Mouse (Mus musculus) kidney, postnatal 0 days (tissue): ENCODE results near the gene Nkpd1. TPM values are rescaled to one million over a fixed set of nuclear protein-coding genes. Genes with fewer than 3 reads are reported as not detected.
A peak's percentile ranks its signal among the peaks of the same experiment; 100 is the strongest.

Source experiments
- ATAC-seq: fragments of 200-750 bp; cut with Nextera tagmentation; replicated peaks from 2 replicates; pipeline ENCODE4 v1.8.0; 2017; ENCODE audit warnings: low read depth, moderate number of reproducible peaks, moderate TSS enrichment, moderate library complexity; ENCODE audit not compliant: low FRiP score
- DNase-seq: peaks from one replicate; pipeline ENCODE4 v3.0.0-alpha.2; 2016; ENCODE audit warnings: low spot score
- H3K27ac ChIP-seq: fragments of 300-500 bp; sonication (generic); 2 replicates; pipeline ENCODE4 v1.5.1; 2014; ENCODE audit warnings: mild to moderate bottlenecking
- H3K27me3 ChIP-seq: fragments of 300-500 bp; sonication (generic); 2 replicates; pipeline ENCODE4 v1.6.1; 2014; ENCODE audit warnings: low read length, mixed read lengths; ENCODE audit not compliant: insufficient read depth
- H3K36me3 ChIP-seq: fragments of 300-500 bp; sonication (generic); 2 replicates; pipeline ENCODE4 v1.6.1; 2014; ENCODE audit warnings: low read length, mixed read lengths; ENCODE audit not compliant: insufficient read depth
- H3K4me1 ChIP-seq: fragments of 300-500 bp; sonication (generic); replicated peaks from 2 replicates; pipeline ENCODE4 v1.6.1; 2014; ENCODE audit warnings: antibody characterized with exemption, low read length, mixed read lengths; ENCODE audit not compliant: insufficient read depth
- H3K4me2 ChIP-seq: fragments of 300-500 bp; sonication (generic); 2 replicates; pipeline ENCODE4 v1.6.1; 2014; ENCODE audit warnings: mild to moderate bottlenecking, low read length, moderate library complexity, mixed read lengths
- H3K4me3 ChIP-seq: fragments of 300-500 bp; sonication (generic); replicated peaks from 2 replicates; pipeline ENCODE4 v1.5.1; 2014; ENCODE audit warnings: low read depth, low read length
- H3K9ac ChIP-seq: fragments of 300-500 bp; sonication (generic); 2 replicates; pipeline ENCODE4 v1.6.1; 2014; ENCODE audit warnings: low read depth, low read length
- H3K9me3 ChIP-seq: fragments of 300-500 bp; sonication (generic); replicated peaks from 2 replicates; pipeline ENCODE4 v1.6.1; 2016; ENCODE audit warnings: low read length, inconsistent platforms, mixed read lengths
- CTCF ChIP-seq: IDR thresholded peaks from 2 replicates; pipeline ENCODE4 v1.5.1; 2016; ENCODE audit warnings: antibody characterized with exemption, low read depth, mild to moderate bottlenecking, moderate library complexity
- WGBS: fragments of 180-500 bp; shearing (Covaris S2); extraction: QIAGEN DNeasy Blood & Tissue Kit; methylation state at CpG from one replicate; pipeline ENCODE4 v1.1.7; 2014; 5-methylcytosine and 5-hydroxymethylcytosine counted together
- polyA plus RNA-seq: library from polyadenylated mRNA; unstranded; fragments of >200 nt; fragmentation: Nextera tagmentation; extraction: Ambion mirVana; gene quantifications from 2 replicates; pipeline ENCODE4 v1.2.1, GENCODE M21; 2015

Gene Nkpd1
- polyA plus RNA-seq, 1 experiment from 2014 or later, result not detected

GRCm38 (mm10) chr7:19477084-19477483, 40.6 kb upstream of the Nkpd1 start:
- H3K9me3 ChIP-seq, result no peaks in the 10 kb centered on the region
- peaks cover 11% of the 10 kb centered on the region; the same call in 1 of the 2 replicates for H3K27me3 ChIP-seq
- H3K27ac ChIP-seq, result no peak overlapping the region; the same call in 1 of the 2 replicates
- H3K36me3 ChIP-seq, result no peaks in the 10 kb centered on the region
- ATAC-seq, result no peak
- H3K4me3 ChIP-seq, result no peak overlapping the region
- WGBS, result 69% methylated on average over 2 of the region's 2 CpGs
- H3K4me2 ChIP-seq, result no peak overlapping the region
- no peak overlapping the region for H3K9ac ChIP-seq
- TF ChIP-seq CTCF, result peak; percentile 36; the same call in 1 of the 2 replicates
- DNase-seq, result no peak
- H3K4me1 ChIP-seq, result no peaks in the 10 kb centered on the region; the same call in 1 of the 2 replicates

DNA sequence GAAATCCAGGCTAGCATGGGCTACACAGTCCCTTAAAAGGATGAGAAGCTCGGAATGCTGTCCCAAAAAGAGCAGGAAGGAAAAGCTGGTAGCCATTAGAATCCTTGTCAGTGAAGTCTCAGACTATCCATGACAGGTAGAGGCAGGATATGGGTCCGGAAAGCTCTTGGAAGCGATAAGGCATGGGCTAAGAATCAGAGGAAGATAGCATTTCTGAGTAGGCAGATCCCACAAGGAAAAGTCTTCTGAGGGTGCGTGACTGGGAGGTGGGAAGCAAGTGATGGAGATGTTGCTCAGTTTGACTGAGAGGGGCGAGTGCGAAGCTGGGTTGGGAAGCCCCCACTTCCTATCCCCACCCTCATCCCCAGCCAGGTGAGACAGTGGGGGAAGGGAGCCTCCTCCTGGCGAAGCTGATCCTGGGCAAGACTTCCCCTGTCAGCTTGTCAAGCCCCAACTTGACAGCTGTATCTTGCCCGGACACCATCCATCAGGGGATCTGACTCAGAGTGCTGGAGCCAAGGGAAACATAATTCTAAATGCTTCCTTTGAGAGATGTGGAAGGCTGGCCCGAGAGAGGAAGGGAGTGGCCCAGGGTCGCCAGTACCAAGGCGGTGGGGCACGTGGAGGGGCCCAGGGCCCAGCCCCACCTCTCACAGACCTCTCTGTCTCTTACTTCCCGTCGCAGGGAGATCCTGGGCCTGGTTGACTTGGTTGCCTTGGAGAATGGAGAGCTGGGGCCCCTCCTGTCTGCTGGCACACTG, 39.8 kb upstream of the Nkpd1 start:
- ATAC-seq (no peak), DNase-seq (no peak)
- Histone ChIP-seq H3K4me3 (no peak overlapping the region), H3K4me2 (no peak overlapping the region), H3K27ac (no peak overlapping the region; the same call in 1 of the 2 replicates), H3K27me3 (peaks cover 10% of the 10 kb centered on the region; the same call in 1 of the 2 replicates), H3K4me1 (no peaks in the 10 kb centered on the region; the same call in 1 of the 2 replicates), H3K9ac (no peak overlapping the region), H3K36me3 (no peaks in the 10 kb centered on the region), H3K9me3 (no peaks in the 10 kb centered on the region)
- TF ChIP-seq CTCF, result no peak; the same call in 1 of the 2 replicates
- WGBS, result 29% methylated on average over 14 of the region's 14 CpGs

GRCm38 (mm10) chr7:19483281-19483680, 34.4 kb upstream of the Nkpd1 start:
- no peaks in the 10 kb centered on the region for H3K4me1 ChIP-seq
- DNase-seq (no peak), ATAC-seq (no peak)
- no peaks in the 10 kb centered on the region for H3K9me3 ChIP-seq
- H3K36me3 ChIP-seq, result no peaks in the 10 kb centered on the region
- H3K4me2 ChIP-seq, result no peak overlapping the region
- no peak overlapping the region for H3K4me3 ChIP-seq
- WGBS, result 83% methylated on average over 8 of the region's 8 CpGs
- H3K27ac ChIP-seq, result no peak overlapping the region
- no peaks in the 10 kb centered on the region for H3K27me3 ChIP-seq
- TF ChIP-seq CTCF, result no peak
- no peak overlapping the region for H3K9ac ChIP-seq

DNA sequence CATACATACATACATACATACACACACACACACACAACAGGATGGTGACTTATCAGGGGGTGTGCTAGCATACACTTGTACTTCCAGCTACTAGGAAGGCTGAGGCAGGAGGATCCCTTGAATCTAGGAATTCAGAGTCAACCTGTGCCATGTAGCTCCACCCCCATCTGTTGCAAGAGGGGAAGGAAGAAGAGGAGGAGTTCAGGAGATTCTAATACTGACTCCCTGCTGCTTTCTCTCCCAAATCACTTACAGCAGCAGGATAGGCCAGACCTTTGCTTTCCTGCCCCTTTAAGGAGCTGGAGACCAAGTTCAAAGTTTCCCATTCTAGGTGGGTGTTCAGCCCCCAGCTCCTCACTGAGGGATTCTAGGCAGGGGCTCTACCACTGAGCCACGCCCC, 32.1 kb upstream of the Nkpd1 start:
- H3K4me3 ChIP-seq, result no peak overlapping the region
- no peak for ATAC-seq
- H3K36me3 ChIP-seq, result no peaks in the 10 kb centered on the region
- no peaks in the 10 kb centered on the region; the same call in 1 of the 2 replicates for H3K4me1 ChIP-seq
- 100% methylated on average over 1 of the region's 1 CpGs for WGBS
- H3K9ac ChIP-seq, result no peak overlapping the region
- no peak overlapping the region for H3K4me2 ChIP-seq
- no peak for DNase-seq
- no peak for TF ChIP-seq CTCF
- no peaks in the 10 kb centered on the region for H3K9me3 ChIP-seq
- H3K27ac ChIP-seq, result no peak overlapping the region
- peaks cover 15% of the 10 kb centered on the region for H3K27me3 ChIP-seq

GRCm38 (mm10) chr7:19486549-19486948, 31.1 kb upstream of the Nkpd1 start:
- H3K4me3 ChIP-seq, result no peak overlapping the region
- H3K9me3 ChIP-seq, result no peaks in the 10 kb centered on the region
- no peak overlapping the region for H3K27ac ChIP-seq
- 94% methylated on average over 7 of the region's 7 CpGs for WGBS
- no peak overlapping the region for H3K9ac ChIP-seq
- H3K4me1 ChIP-seq, result no peaks in the 10 kb centered on the region; the same call in 1 of the 2 replicates
- H3K4me2 ChIP-seq, result no peak overlapping the region
- TF ChIP-seq CTCF, result no peak
- DNase-seq (no peak), ATAC-seq (no peak)
- peaks cover 17% of the 10 kb centered on the region for H3K27me3 ChIP-seq
- H3K36me3 ChIP-seq, result no peaks in the 10 kb centered on the region

GRCm38 (mm10) chr7:19489525-19489924, 28.1 kb upstream of the Nkpd1 start:
- H3K27ac ChIP-seq, result no peak overlapping the region
- H3K27me3 ChIP-seq, result peaks cover 17% of the 10 kb centered on the region
- ATAC-seq (no peak), DNase-seq (no peak)
- H3K4me2 ChIP-seq, result peak overlapping the region; percentile 35; the same call in 1 of the 2 replicates
- H3K9ac ChIP-seq, result no peak overlapping the region
- no peak for TF ChIP-seq CTCF
- H3K4me3 ChIP-seq, result 0 out of 2 replicates have a peak overlapping the region, but pooled peaks have one; percentile 14
- H3K36me3 ChIP-seq, result no peaks in the 10 kb centered on the region
- H3K4me1 ChIP-seq, result no peaks in the 10 kb centered on the region; the same call in 1 of the 2 replicates
- 17% methylated on average over 31 of the region's 31 CpGs for WGBS
- H3K9me3 ChIP-seq, result no peaks in the 10 kb centered on the region
